Mouse (Mus musculus): ENCODE data around the gene Lrp5. TPM values are rescaled to one million over a fixed set of nuclear protein-coding genes. Genes with fewer than 3 reads are reported as not detected.

Gene Lrp5
- total and polyA plus RNA-seq, 2 experiments from 2014 or later, result 0.56 to 11.1 TPM

DNA sequence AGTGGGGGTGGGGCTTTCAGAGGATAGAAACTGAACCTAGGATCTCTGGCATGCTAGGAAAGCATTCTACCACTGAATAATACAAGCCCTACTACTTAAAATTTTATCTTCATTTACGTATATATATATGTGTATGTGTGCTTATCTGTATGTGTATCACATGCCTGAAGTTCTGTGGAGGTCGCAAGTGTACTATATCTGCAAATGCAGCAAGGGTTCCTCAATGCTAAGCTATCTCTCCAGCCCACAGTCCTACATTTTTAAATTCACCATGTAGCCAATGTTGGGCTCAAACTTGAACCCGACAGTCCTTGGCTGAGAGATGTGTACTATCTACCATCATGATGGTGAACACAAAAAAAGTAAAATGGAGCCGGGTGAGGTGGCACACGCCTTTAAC lies 145.4 kb downstream of the Lrp5 start:
- 95% methylated on average over 5 of the region's 5 CpGs for WGBS
- no peak overlapping the region for H3K27ac ChIP-seq (ENCODE audit: low read depth, low read length)
- no peak for TF ChIP-seq CTCF (IDR thresholded peaks at IDR 0.05; ENCODE audit: low read depth)
- no peak overlapping the region for H3K4me3 ChIP-seq (ENCODE audit: low read depth, low read length)
- peaks cover 4% of the 10 kb centered on the region for H3K36me3 ChIP-seq (ENCODE audit: insufficient read depth)
- DNase-seq (no peak), ATAC-seq (no peak)
- H3K4me1 ChIP-seq (ENCODE audit: insufficient read depth), result no peaks in the 10 kb centered on the region
- H3K27me3 ChIP-seq (ENCODE audit: insufficient read depth, low read length), result no peaks in the 10 kb centered on the region
- H3K4me2 ChIP-seq (ENCODE audit: low read depth), result no peak overlapping the region
- H3K9me3 ChIP-seq (ENCODE audit: low read length), result no peaks in the 10 kb centered on the region
- H3K9ac ChIP-seq, result no peak overlapping the region

DNA sequence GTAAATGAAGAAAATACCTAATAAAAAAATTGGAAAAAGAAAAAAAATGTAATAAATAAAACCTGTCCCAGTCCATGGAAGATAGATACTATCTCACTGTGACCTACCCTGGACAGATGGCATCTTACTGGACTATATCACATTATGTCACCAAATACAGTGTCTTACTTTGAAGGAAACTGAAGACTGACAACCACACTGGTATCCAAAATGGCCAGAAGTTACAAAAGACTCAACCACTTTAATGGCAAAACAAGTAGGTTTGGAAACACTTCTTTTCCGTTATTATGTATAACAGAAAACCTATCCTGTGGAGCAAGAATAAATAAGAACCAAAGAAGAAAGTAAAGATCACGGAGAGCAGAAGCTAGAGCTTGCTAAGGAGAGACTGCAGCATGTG lies 146.1 kb downstream of the Lrp5 start:
- Histone ChIP-seq H3K4me1 (ENCODE audit: insufficient read depth) (no peaks in the 10 kb centered on the region), H3K27ac (ENCODE audit: low read depth, low read length) (no peak overlapping the region), H3K36me3 (ENCODE audit: insufficient read depth) (peaks cover 4% of the 10 kb centered on the region), H3K9ac (no peak overlapping the region), H3K4me2 (ENCODE audit: low read depth) (no peak overlapping the region), H3K27me3 (ENCODE audit: insufficient read depth, low read length) (no peaks in the 10 kb centered on the region), H3K9me3 (ENCODE audit: low read length) (no peaks in the 10 kb centered on the region), H3K4me3 (ENCODE audit: low read depth, low read length) (no peak overlapping the region)
- DNase-seq (no peak), ATAC-seq (no peak)
- no peak for TF ChIP-seq CTCF (IDR thresholded peaks at IDR 0.05; ENCODE audit: low read depth)
- 91% methylated on average over 2 of the region's 2 CpGs for WGBS

DNA sequence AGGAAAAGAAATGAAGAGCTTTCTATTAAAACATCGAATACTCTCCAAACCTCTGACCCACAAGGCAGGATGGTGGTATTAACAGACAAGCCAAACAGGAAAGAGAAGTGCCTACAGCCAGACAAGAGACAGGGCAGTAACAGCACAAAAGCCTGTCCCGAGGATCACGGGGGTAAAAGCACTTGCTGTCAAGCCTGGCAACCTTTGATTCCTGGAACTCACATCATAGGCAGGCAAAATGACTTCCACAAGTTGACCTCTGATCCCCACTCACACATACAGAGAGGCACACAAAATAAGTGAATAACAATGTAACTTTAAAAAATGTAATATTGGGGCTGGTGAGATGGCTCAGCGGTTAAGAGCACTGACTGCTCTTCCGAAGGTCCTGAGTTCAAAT lies 146.9 kb downstream of the Lrp5 start:
- no peak overlapping the region for H3K27ac ChIP-seq (ENCODE audit: low read depth, low read length)
- H3K27me3 ChIP-seq (ENCODE audit: insufficient read depth, low read length), result no peaks in the 10 kb centered on the region
- H3K4me3 ChIP-seq (ENCODE audit: low read depth, low read length), result no peak overlapping the region
- no peaks in the 10 kb centered on the region for H3K9me3 ChIP-seq (ENCODE audit: low read length)
- H3K4me1 ChIP-seq (ENCODE audit: insufficient read depth), result no peaks in the 10 kb centered on the region
- DNase-seq (no peak), ATAC-seq (no peak)
- TF ChIP-seq CTCF (IDR thresholded peaks at IDR 0.05; ENCODE audit: low read depth), result no peak
- no peak overlapping the region for H3K4me2 ChIP-seq (ENCODE audit: low read depth)
- peaks cover 4% of the 10 kb centered on the region for H3K36me3 ChIP-seq (ENCODE audit: insufficient read depth)
- 92% methylated on average over 5 of the region's 5 CpGs for WGBS
- no peak overlapping the region for H3K9ac ChIP-seq

DNA sequence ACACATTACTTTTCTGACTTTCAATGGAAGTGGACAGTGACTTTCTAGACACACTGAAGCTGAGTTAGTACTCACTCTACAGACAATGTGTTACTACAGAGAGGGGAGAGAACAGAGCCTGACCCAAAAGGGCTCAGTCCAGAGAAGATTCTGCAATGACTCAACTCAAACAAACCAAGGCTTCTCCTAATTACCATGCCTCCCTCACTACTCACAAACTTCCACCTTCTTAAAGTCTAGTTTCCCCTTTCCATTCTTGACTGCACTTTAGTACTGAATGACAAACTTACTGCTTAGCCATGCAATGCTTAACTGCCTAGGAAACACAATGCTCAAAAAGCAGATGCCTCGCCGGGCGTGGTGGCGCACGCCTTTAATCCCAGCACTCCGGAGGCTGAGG lies 148.7 kb downstream of the Lrp5 start:
- Histone ChIP-seq H3K4me3 (ENCODE audit: low read depth, low read length) (no peak overlapping the region), H3K9ac (no peak overlapping the region), H3K36me3 (ENCODE audit: insufficient read depth) (peaks cover 4% of the 10 kb centered on the region), H3K4me1 (ENCODE audit: insufficient read depth) (no peaks in the 10 kb centered on the region), H3K9me3 (ENCODE audit: low read length) (no peaks in the 10 kb centered on the region), H3K27ac (ENCODE audit: low read depth, low read length) (no peak overlapping the region), H3K27me3 (ENCODE audit: insufficient read depth, low read length) (no peaks in the 10 kb centered on the region), H3K4me2 (ENCODE audit: low read depth) (no peak overlapping the region)
- 98% methylated on average over 6 of the region's 6 CpGs for WGBS
- DNase-seq (no peak), ATAC-seq (no peak)
- TF ChIP-seq CTCF (IDR thresholded peaks at IDR 0.05; ENCODE audit: low read depth), result no peak

DNA sequence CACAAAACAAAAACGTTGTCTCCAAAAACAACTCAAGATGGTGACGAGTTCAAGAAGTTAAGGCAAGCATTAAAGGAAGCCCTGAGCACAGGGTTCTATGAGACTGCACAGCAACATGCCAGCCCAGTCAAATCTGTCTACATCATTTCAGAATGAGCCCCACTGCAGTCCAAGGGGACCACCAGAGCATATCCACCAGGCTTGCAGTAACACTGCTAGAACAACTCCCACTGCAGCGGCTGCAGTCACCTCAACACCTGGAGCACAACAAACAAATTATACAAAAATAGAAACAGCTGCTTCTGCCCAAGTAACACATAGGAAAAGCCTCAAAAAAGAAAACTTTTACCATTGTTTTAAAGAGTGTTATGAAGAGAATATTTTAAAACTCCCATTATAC lies 151.4 kb downstream of the Lrp5 start:
- H3K36me3 ChIP-seq (ENCODE audit: insufficient read depth), result no peaks in the 10 kb centered on the region
- H3K4me3 ChIP-seq (ENCODE audit: low read depth, low read length), result no peak overlapping the region
- H3K27me3 ChIP-seq (ENCODE audit: insufficient read depth, low read length), result no peaks in the 10 kb centered on the region
- H3K9ac ChIP-seq, result no peak overlapping the region
- no peak overlapping the region for H3K4me2 ChIP-seq (ENCODE audit: low read depth)
- H3K27ac ChIP-seq (ENCODE audit: low read depth, low read length), result no peak overlapping the region
- no peak for TF ChIP-seq CTCF (IDR thresholded peaks at IDR 0.05; ENCODE audit: low read depth)
- H3K9me3 ChIP-seq (ENCODE audit: low read length), result no peaks in the 10 kb centered on the region
- no peak for ATAC-seq
- no peaks in the 10 kb centered on the region for H3K4me1 ChIP-seq (ENCODE audit: insufficient read depth)
- DNase-seq, result no peak
- WGBS, result 90% methylated on average over 3 of the region's 3 CpGs

Other genes with a start within 250 kb of the Lrp5 start
- 103 and 110 TPM in 2 replicates for gene Ppp6r3, start 110.8 kb downstream of the Lrp5 start, total RNA-seq (2014; rRNA removed)
- 18.1 and 28.6 TPM in 2 replicates for gene Ppp6r3, start 110.8 kb downstream of the Lrp5 start, polyA plus RNA-seq (2015; fragmentation: Nextera tagmentation; extraction: Ambion mirVana)
- gene 1810055G02Rik, start 21.7 kb upstream of the Lrp5 start, total RNA-seq (2014; rRNA removed), result 33.6 and 37.2 TPM in 2 replicates
- 38.4 and 39.0 TPM in 2 replicates for gene 1810055G02Rik, start 21.7 kb upstream of the Lrp5 start, polyA plus RNA-seq (2015; fragmentation: Nextera tagmentation; extraction: Ambion mirVana)
- gene Kmt5b, start 80.9 kb upstream of the Lrp5 start, total RNA-seq (2014; rRNA removed), result 80.7 and 103 TPM in 2 replicates
- gene Kmt5b, start 80.9 kb upstream of the Lrp5 start, polyA plus RNA-seq (2015; fragmentation: Nextera tagmentation; extraction: Ambion mirVana), result 24.3 and 38.1 TPM in 2 replicates
- 67.0 and 69.4 TPM in 2 replicates for gene Chka, start 165.2 kb upstream of the Lrp5 start, total RNA-seq (2014; rRNA removed)
- gene Chka, start 165.2 kb upstream of the Lrp5 start, polyA plus RNA-seq (2015; fragmentation: Nextera tagmentation; extraction: Ambion mirVana), result 49.4 and 53.9 TPM in 2 replicates
- gene Tcirg1, start 220.6 kb upstream of the Lrp5 start, total RNA-seq (2014; rRNA removed), result 21.4 and 23.5 TPM in 2 replicates
- gene Tcirg1, start 220.6 kb upstream of the Lrp5 start, polyA plus RNA-seq (2015; fragmentation: Nextera tagmentation; extraction: Ambion mirVana), result 9.3 and 9.9 TPM in 2 replicates
- 137 and 148 TPM in 2 replicates for gene Ndufs8, start 226.2 kb upstream of the Lrp5 start, total RNA-seq (2014; rRNA removed)
- 261 and 281 TPM in 2 replicates for gene Ndufs8, start 226.2 kb upstream of the Lrp5 start, polyA plus RNA-seq (2015; fragmentation: Nextera tagmentation; extraction: Ambion mirVana)
- gene Aldh3b1, start 243.2 kb upstream of the Lrp5 start, total RNA-seq (2014; rRNA removed), result 1.7 and 4.2 TPM in 2 replicates
- gene Aldh3b1, start 243.2 kb upstream of the Lrp5 start, polyA plus RNA-seq (2015; fragmentation: Nextera tagmentation; extraction: Ambion mirVana), result 3.6 and 4.1 TPM in 2 replicates
- gene Unc93b1, start 248.6 kb upstream of the Lrp5 start, total RNA-seq (2014; rRNA removed), result 8.6 and 10.8 TPM in 2 replicates
- gene Unc93b1, start 248.6 kb upstream of the Lrp5 start, polyA plus RNA-seq (2015; fragmentation: Nextera tagmentation; extraction: Ambion mirVana), result 10.6 and 13.2 TPM in 2 replicates

Data from forebrain, postnatal 0 days (tissue).